Mouse (Mus musculus) 3134 (cell line): Measurements from ENCODE around the gene Dnase1l3.

Experiments
- DNase-seq: peaks from one replicate; pipeline ENCODE4 v3.0.0-alpha.2; 2011; ENCODE audit warnings: low spot score; ENCODE audit not compliant: insufficient read length; ENCODE audit errors: extremely low read depth

The Dnase1l3 gene

DNA sequence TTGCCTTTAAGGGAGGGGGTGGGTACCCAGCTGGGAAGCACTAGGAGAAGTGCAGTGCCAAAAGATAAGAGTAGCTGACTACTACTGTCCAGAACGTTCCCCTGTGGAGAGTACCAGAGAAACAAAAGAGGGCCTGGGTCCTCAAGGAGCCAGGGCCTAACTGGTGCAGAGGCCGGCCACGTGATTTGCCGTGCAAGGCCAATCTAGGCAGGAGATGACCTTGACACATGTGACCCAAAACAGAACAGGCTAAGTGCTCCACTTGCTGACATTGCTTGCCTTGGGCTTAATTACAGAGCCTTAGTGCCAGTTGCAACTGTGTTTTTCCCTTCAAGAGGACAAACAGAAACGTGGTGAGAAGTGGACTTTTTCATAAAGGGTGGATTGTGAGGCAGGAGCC is 53.0 kb downstream of the Dnase1l3 start:
- DNase-seq, result no peak

DNA sequence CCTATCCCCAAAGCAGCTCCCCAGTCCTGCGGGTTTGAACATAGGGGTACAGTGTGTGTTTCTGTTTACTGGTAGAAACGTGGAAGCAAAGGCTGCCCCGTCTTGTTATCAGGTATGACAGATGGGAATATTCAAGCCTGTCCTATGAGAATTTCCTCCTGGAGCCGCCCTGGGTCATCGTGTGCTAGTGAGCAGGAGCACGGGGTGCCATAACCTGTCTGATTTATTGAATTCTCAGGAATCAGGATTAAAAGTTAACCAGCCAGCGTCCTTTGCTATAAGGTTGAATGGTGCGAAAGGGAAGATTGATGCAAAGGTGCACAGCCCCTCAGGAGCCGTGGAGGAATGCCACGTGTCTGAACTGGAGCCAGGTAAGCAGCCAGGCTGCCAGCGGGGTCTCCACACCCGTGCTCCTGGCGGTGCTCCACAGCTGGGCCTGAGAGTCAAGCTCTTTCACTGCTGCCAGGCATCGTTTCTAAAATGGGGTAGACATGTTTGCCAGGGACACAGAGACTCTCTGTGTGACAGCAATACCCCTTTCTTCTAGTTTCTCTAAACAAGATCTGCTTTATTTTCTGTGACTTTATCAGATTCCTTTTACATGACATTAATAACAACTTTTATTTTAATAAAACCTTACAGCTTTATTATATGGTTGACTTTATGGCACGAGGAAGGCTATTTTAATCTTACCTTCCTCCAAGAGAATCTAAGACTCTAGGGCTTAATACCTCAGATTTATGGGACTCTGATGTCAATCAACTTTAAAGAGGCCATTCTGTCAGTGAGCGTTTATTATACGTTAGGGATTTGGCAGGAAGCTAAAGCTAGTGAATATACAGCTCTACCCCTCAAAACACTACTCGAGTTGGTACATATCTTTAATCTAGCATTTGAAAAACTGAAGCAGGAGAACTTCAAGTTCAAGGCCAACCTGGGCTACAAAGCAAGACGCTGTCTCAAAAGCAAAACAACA is 55.3 kb downstream of the Dnase1l3 start:
- DNase-seq, result no peak

- no peak for DNase-seq
Measured at GRCm38 (mm10) chr14:7937052-7937630, 57.2 kb downstream of the Dnase1l3 start.

- peak; percentile 71 for DNase-seq
Measured at GRCm38 (mm10) chr14:7934166-7934565, 60.2 kb downstream of the Dnase1l3 start.

- DNase-seq, result no peak
Measured at GRCm38 (mm10) chr14:7932151-7932550, 62.2 kb downstream of the Dnase1l3 start.

GRCm38 (mm10) chr14:7929029-7929428 is 65.3 kb downstream of the Dnase1l3 start:
- no peak for DNase-seq

DNA sequence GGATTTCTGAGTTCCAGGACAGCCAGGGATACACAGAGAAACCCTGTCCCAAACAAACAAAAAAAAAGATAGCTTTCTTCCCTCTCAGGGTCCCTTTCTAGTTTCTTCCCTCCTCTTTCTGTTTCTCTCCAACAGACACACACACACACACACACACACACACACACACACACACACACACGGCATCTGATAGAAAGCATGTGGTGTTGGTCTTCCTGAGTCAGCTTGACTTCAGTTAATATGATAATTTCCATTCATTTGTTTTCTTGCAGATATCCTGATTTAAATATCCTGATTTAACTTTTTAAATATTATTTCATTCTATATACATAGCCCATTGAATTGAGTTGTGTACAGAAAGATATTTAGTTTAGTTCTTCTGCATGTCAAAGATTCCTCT is 66.0 kb downstream of the Dnase1l3 start:
- no peak for DNase-seq

- no peak for DNase-seq
Measured at GRCm38 (mm10) chr14:7923635-7924034, 70.7 kb downstream of the Dnase1l3 start.

DNA sequence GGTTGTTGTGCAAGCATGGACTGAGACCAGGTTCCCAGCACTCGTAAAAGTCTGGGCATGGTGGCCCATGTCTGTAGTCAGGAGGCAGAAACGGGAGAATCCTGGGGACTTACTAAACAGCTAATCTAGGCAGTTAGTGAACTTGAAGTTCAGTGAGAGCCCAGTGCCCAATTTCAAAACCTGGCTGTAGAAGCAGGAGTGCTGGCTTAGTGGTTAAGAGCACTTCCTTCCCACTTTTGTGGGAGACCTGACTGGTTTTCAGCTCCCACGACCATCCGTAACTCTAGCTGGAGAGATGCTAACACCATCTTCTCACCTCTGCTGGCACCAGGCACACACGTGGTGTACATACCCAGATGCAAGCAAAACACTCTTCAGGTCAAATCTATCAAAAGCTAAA is 72.9 kb downstream of the Dnase1l3 start:
- DNase-seq, result no peak

DNA sequence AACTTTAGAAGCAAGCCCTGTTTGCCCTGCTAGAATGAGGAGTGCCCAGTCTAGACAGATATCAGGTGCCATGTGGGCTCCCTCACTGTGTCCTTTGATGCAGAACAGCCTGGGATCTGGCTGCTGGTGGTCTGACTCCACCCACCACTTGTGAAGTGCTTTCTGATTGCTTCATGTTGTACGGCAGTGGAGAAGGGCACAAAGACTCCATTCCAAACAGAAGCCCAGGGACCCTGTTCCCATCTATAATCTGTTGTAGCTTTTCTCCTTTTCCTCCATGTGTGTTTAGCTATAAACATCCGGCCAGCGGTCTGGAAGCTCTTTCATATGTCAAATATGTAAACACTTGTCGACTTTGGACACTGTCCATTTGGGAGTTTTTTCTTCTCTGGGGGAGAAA is 74.5 kb downstream of the Dnase1l3 start:
- no peak for DNase-seq

- DNase-seq, result no peak
Measured at GRCm38 (mm10) chr14:7919309-7919708, 75.1 kb downstream of the Dnase1l3 start.

GRCm38 (mm10) chr14:7918150-7918991 is 76.0 kb downstream of the Dnase1l3 start:
- no peak for DNase-seq
